Mouse (Mus musculus) adrenal gland, adult 10 weeks (tissue): ENCODE data around the gene Foxa2. TPM values are rescaled to one million over a fixed set of nuclear protein-coding genes. Genes with fewer than 3 reads are reported as not detected.

ENCODE experiments used
- polyA plus RNA-seq: library from polyadenylated mRNA; stranded (reverse); fragments of 350-450 nt; fragmentation: Illumina TruSeq; extraction: RNeasy Lipid Tissue Mini Kit (QIAGEN cat#74804); gene quantifications from one replicate; pipeline ENCODE4 v1.2.3, GENCODE M21; 2014; ENCODE audit warnings: low read depth, low replicate concordance

The Foxa2 gene
- not detected for polyA plus RNA-seq

GRCm38 (mm10) chr2:148046799-148047165 lies at the start of gene Foxa2:
Foxa2 (minus strand) TSS chr2:148046969.

